Mouse (Mus musculus): Measurements from ENCODE around the gene Hmx2. TPM values are rescaled to one million over a fixed set of nuclear protein-coding genes. Genes with fewer than 3 reads are reported as not detected.

Gene Hmx2
- polyA plus RNA-seq (2014; fragmentation: Nextera tagmentation; extraction: Ambion mirVana), result 0.10 and 0.19 TPM in 2 replicates

GRCm38 (mm10) chr7:131548473-131548872 is at the start of gene Hmx2:
Gene Hmx2 (plus strand): TSS chr7:131548773.
- ATAC-seq (ENCODE audit: low FRiP score), result no peak
- H3K4me2 ChIP-seq, result no peak within 1 kb of the TSS

GRCm38 (mm10) chr7:131503739-131504138 is 44.8 kb upstream of the Hmx2 start:
- 77% methylated on average over 2 of the region's 2 CpGs for WGBS
- no peak overlapping the region for H3K9ac ChIP-seq (ENCODE audit: low read length)
- H3K4me3 ChIP-seq (ENCODE audit: low read depth, low read length), result no peak overlapping the region
- no peaks in the 10 kb centered on the region for H3K4me1 ChIP-seq (ENCODE audit: control insufficient read depth, insufficient read depth, low read length)
- H3K36me3 ChIP-seq (ENCODE audit: control insufficient read depth, insufficient read depth, low read length), result no peaks in the 10 kb centered on the region
- no peak for ATAC-seq (ENCODE audit: low FRiP score)
- DNase-seq (ENCODE audit: low spot score, missing footprints), result no peak
- no peak overlapping the region for H3K4me2 ChIP-seq
- no peaks in the 10 kb centered on the region for H3K27me3 ChIP-seq (ENCODE audit: control insufficient read depth, insufficient read depth, low read length)
- H3K9me3 ChIP-seq (ENCODE audit: control insufficient read depth, low read length), result no peaks in the 10 kb centered on the region
- no peak overlapping the region for H3K27ac ChIP-seq (ENCODE audit: low read depth, low read length)

More at GRCm38 (mm10) chr7:131548473-131548872, at the start of gene Hmx2:
- WGBS, result 3% methylated on average over 3 of the region's 3 CpGs
- H3K27ac ChIP-seq (ENCODE audit: low read depth, low read length), result no peak within 1 kb of the TSS
- no peak within 1 kb of the TSS for H3K4me3 ChIP-seq (ENCODE audit: low read depth, low read length)
- H3K4me1 ChIP-seq (ENCODE audit: control insufficient read depth, insufficient read depth, low read length), result peaks cover 14% of the 10 kb centered on the region
- H3K27me3 ChIP-seq (ENCODE audit: control insufficient read depth, insufficient read depth, low read length), result peaks cover 99% of the 10 kb centered on the region
- H3K9ac ChIP-seq (ENCODE audit: low read length), result no peak within 1 kb of the TSS
- no peaks in the 10 kb centered on the region for H3K36me3 ChIP-seq (ENCODE audit: control insufficient read depth, insufficient read depth, low read length)
- DNase-seq (ENCODE audit: low spot score, missing footprints), result peak; percentile 89
- H3K9me3 ChIP-seq (ENCODE audit: control insufficient read depth, low read length), result no peaks in the 10 kb centered on the region

DNA sequence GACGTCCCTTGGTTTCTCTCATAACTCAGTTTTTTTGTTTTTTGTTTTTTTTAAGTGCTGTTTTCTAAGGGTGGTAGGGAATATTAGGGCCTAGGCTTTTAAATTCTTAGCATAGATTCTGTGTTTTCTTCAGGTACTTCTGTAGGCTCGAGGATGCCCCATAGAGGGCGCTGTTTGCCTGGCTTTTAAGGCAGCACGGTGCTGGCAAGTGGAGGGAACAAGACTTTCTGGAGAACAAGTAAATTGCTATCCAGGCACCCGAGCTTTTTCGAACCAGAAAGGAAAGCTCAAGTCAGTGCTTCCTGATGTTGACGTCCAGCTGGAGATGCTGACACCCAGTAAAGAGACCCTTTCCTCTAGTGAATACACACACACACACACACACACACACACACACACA is 8.6 kb upstream of the Hmx2 start:
- no peak overlapping the region for H3K27ac ChIP-seq (ENCODE audit: low read depth, low read length)
- H3K9ac ChIP-seq (ENCODE audit: low read length), result no peak overlapping the region
- no peak for ATAC-seq (ENCODE audit: low FRiP score)
- H3K4me2 ChIP-seq, result no peak overlapping the region
- DNase-seq (ENCODE audit: low spot score, missing footprints), result peak; percentile 98
- no peaks in the 10 kb centered on the region for H3K36me3 ChIP-seq (ENCODE audit: control insufficient read depth, insufficient read depth, low read length)
- under 1% methylated on average over 7 of the region's 7 CpGs for WGBS
- H3K27me3 ChIP-seq (ENCODE audit: control insufficient read depth, insufficient read depth, low read length), result peaks cover 58% of the 10 kb centered on the region
- H3K4me3 ChIP-seq (ENCODE audit: low read depth, low read length), result no peak overlapping the region
- H3K4me1 ChIP-seq (ENCODE audit: control insufficient read depth, insufficient read depth, low read length), result peaks cover 26% of the 10 kb centered on the region
- H3K9me3 ChIP-seq (ENCODE audit: control insufficient read depth, low read length), result no peaks in the 10 kb centered on the region

GRCm38 (mm10) chr7:131541184-131542114 is 7.1 kb upstream of the Hmx2 start:
- H3K4me3 ChIP-seq (ENCODE audit: low read depth, low read length), result peak overlapping the region; percentile 42
- H3K9ac ChIP-seq (ENCODE audit: low read length), result no peak overlapping the region
- peaks cover 26% of the 10 kb centered on the region for H3K4me1 ChIP-seq (ENCODE audit: control insufficient read depth, insufficient read depth, low read length)
- H3K36me3 ChIP-seq (ENCODE audit: control insufficient read depth, insufficient read depth, low read length), result no peaks in the 10 kb centered on the region
- ATAC-seq (ENCODE audit: low FRiP score) (no peak), DNase-seq (ENCODE audit: low spot score, missing footprints) (peak; percentile 96)
- peaks cover 73% of the 10 kb centered on the region for H3K27me3 ChIP-seq (ENCODE audit: control insufficient read depth, insufficient read depth, low read length)
- WGBS, result under 1% methylated on average over 41 of the region's 41 CpGs
- H3K27ac ChIP-seq (ENCODE audit: low read depth, low read length), result no peak overlapping the region
- H3K9me3 ChIP-seq (ENCODE audit: control insufficient read depth, low read length), result no peaks in the 10 kb centered on the region
- peak overlapping the region; percentile 79 for H3K4me2 ChIP-seq

- Histone ChIP-seq H3K27ac (ENCODE audit: low read depth, low read length) (no peak within 1 kb of the TSS), H3K27me3 (ENCODE audit: control insufficient read depth, insufficient read depth, low read length) (peaks cover 81% of the 10 kb centered on the region), H3K4me2 (peak within 1 kb of the TSS; percentile 79), H3K9me3 (ENCODE audit: control insufficient read depth, low read length) (no peaks in the 10 kb centered on the region), H3K4me1 (ENCODE audit: control insufficient read depth, insufficient read depth, low read length) (peaks cover 26% of the 10 kb centered on the region), H3K4me3 (ENCODE audit: low read depth, low read length) (peak within 1 kb of the TSS; percentile 42), H3K9ac (ENCODE audit: low read length) (peak within 1 kb of the TSS; percentile 27), H3K36me3 (ENCODE audit: control insufficient read depth, insufficient read depth, low read length) (no peaks in the 10 kb centered on the region)
- DNase-seq (ENCODE audit: low spot score, missing footprints) (peak; percentile 96), ATAC-seq (ENCODE audit: low FRiP score) (peak; percentile 81)
- WGBS, result under 1% methylated on average over 57 of the region's 65 CpGs
Measured at GRCm38 (mm10) chr7:131542115-131542871, 6.3 kb upstream of the Hmx2 start, which contains the start of gene Hmx3. Gene Hmx3 (plus strand): TSS chr7:131542867.

GRCm38 (mm10) chr7:131542872-131543622 is 5.5 kb upstream of the Hmx2 start:
- under 1% methylated on average over 69 of the region's 71 CpGs for WGBS
- ATAC-seq (ENCODE audit: low FRiP score), result peak; percentile 64
- H3K27ac ChIP-seq (ENCODE audit: low read depth, low read length), result no peak overlapping the region

DNA sequence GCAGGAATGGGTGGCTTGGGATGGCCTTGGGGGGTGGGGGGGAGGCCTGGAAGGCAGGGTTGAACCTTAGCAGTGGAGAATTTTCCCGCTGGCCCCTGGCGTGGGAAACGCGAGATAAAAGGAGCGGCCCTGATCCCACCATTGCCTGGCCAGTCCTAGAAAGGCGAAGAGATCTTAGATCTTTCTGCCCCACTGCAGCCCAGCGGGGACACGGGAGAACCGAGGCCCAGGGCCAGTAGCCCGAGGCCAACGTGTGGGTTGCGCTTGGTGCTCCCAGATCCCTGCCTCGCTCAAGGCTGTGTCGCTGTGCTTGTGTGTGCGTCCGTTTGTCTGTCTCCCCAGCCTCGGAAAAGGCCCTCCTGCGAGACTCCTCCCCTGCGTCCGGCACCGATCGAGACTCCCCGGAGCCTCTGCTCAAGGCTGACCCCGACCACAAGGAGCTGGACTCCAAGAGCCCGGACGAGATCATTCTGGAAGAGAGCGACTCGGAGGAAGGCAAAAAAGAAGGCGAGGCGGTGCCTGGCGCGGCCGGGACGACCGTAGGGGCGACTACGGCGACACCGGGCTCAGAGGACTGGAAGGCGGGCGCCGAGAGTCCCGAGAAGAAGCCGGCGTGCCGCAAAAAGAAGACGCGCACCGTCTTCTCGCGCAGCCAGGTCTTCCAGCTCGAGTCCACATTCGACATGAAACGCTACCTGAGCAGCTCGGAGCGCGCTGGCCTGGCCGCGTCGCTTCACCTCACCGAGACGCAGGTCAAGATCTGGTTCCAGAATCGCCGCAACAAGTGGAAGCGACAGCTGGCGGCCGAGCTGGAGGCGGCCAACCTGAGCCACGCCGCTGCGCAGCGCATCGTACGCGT is 4.7 kb upstream of the Hmx2 start:
- WGBS, result under 1% methylated on average over 75 of the region's 75 CpGs
- ATAC-seq (ENCODE audit: low FRiP score) (no peak), DNase-seq (ENCODE audit: low spot score, missing footprints) (peak; percentile 97)
- H3K9ac ChIP-seq (ENCODE audit: low read length), result no peak overlapping the region
- H3K9me3 ChIP-seq (ENCODE audit: control insufficient read depth, low read length), result no peaks in the 10 kb centered on the region
- no peak overlapping the region for H3K27ac ChIP-seq (ENCODE audit: low read depth, low read length)
- peak overlapping the region; percentile 79 for H3K4me2 ChIP-seq
- H3K4me1 ChIP-seq (ENCODE audit: control insufficient read depth, insufficient read depth, low read length), result peaks cover 26% of the 10 kb centered on the region
- H3K27me3 ChIP-seq (ENCODE audit: control insufficient read depth, insufficient read depth, low read length), result peaks cover 95% of the 10 kb centered on the region
- no peaks in the 10 kb centered on the region for H3K36me3 ChIP-seq (ENCODE audit: control insufficient read depth, insufficient read depth, low read length)
- H3K4me3 ChIP-seq (ENCODE audit: low read depth, low read length), result peak overlapping the region; percentile 42

More at GRCm38 (mm10) chr7:131542872-131543622, 5.5 kb upstream of the Hmx2 start:
- peak; percentile 96 for DNase-seq (ENCODE audit: low spot score, missing footprints)
- Histone ChIP-seq H3K4me3 (ENCODE audit: low read depth, low read length) (peak overlapping the region; percentile 42), H3K9me3 (ENCODE audit: control insufficient read depth, low read length) (no peaks in the 10 kb centered on the region), H3K4me1 (ENCODE audit: control insufficient read depth, insufficient read depth, low read length) (peaks cover 26% of the 10 kb centered on the region), H3K4me2 (peak overlapping the region; percentile 79), H3K27me3 (ENCODE audit: control insufficient read depth, insufficient read depth, low read length) (peaks cover 88% of the 10 kb centered on the region), H3K9ac (ENCODE audit: low read length) (peak overlapping the region; percentile 27; the same call in 1 of the 2 replicates), H3K36me3 (ENCODE audit: control insufficient read depth, insufficient read depth, low read length) (no peaks in the 10 kb centered on the region)

DNA sequence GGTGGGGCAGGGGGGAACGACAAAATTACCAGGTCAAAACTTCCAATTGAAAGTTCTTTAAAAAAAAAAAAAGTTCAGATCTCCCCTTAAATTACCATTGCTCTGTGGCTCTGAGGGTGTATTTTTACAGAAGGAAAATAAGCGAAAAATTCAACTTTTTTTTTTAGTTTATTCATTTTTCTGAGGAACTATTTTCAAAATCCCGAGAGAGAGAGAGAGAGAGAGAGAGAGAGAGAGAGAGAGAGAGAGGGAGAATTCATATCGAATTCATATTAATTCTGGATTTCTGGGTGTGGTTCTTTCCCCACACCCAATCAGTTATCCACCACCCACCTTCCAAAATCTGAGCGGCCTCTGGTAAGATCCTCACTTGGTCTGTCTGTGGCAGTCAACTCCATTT is 3.7 kb upstream of the Hmx2 start:
- no peak overlapping the region for H3K4me2 ChIP-seq
- no peak overlapping the region for H3K4me3 ChIP-seq (ENCODE audit: low read depth, low read length)
- no peaks in the 10 kb centered on the region for H3K9me3 ChIP-seq (ENCODE audit: control insufficient read depth, low read length)
- H3K36me3 ChIP-seq (ENCODE audit: control insufficient read depth, insufficient read depth, low read length), result no peaks in the 10 kb centered on the region
- no peak for ATAC-seq (ENCODE audit: low FRiP score)
- H3K27me3 ChIP-seq (ENCODE audit: control insufficient read depth, insufficient read depth, low read length), result peaks cover 96% of the 10 kb centered on the region
- peaks cover 26% of the 10 kb centered on the region for H3K4me1 ChIP-seq (ENCODE audit: control insufficient read depth, insufficient read depth, low read length)
- no peak overlapping the region for H3K9ac ChIP-seq (ENCODE audit: low read length)
- WGBS, result 0% methylated on average over 5 of the region's 5 CpGs
- H3K27ac ChIP-seq (ENCODE audit: low read depth, low read length), result no peak overlapping the region
- DNase-seq (ENCODE audit: low spot score, missing footprints), result peak; percentile 91
